Mouse (Mus musculus): ENCODE data around the gene Poc1b.
"Not testable (repeated sequence)": the region's sequence is repeated elsewhere in the genome, so short reads cannot be mapped to it uniquely, and the experiment has no call there.

Poc1b gene

GRCm38 (mm10) chr10:99151580-99151979 lies 44.7 kb downstream of the Poc1b start:
- in situ Hi-C loops (cut with MboI; ENCODE audit: low sequenced_read_pairs) = no loop called here

DNA sequence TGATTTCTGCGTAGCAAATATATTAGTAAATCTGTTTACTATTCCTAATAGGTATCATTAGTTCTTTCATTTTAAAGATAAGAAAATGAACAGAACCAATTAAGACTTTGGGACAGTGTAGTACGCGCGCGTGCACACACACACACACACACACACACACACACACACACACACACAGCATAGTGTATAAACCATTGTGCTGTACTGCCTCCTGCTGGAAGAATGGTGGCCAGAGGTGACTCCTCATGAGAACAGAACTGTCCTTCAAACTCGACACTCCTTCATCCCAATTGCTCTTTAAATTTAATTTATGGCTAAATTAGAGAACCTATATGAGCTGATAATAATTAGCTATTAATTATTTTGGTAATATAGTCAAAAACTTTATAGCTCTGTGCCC lies 45.2 kb downstream of the Poc1b start:
- in situ Hi-C loops (cut with MboI; ENCODE audit: low sequenced_read_pairs) = no loop called here

DNA sequence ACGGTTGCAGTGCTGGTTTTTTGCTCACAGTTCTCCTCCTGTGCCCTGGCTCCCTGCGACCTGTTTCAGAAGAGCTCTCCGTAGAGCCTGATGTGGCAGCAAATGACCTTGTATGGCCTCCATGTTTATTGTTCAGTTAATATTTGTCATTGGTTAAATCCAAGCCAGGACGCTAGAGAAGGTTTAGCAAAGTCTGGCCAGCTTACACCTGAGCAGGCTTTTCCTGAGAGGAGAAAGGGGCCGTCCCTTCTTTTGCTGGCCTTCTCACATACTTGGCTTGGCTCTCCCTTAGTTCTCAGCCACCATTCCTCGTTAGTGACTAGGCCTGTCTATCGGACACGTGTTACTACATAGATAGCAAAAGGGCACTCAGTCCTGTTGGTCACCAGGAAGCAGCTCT lies 47.8 kb downstream of the Poc1b start:
- in situ Hi-C loops (cut with MboI; ENCODE audit: low sequenced_read_pairs) = no loop called here

GRCm38 (mm10) chr10:99156808-99157207 lies 50.0 kb downstream of the Poc1b start:
- in situ Hi-C loops (cut with MboI; ENCODE audit: low sequenced_read_pairs) = no loop called here

- in situ Hi-C loops (cut with MboI; ENCODE audit: low sequenced_read_pairs) = not testable (repeated sequence)
Observed at GRCm38 (mm10) chr10:99157697-99158096, 50.9 kb downstream of the Poc1b start.

DNA sequence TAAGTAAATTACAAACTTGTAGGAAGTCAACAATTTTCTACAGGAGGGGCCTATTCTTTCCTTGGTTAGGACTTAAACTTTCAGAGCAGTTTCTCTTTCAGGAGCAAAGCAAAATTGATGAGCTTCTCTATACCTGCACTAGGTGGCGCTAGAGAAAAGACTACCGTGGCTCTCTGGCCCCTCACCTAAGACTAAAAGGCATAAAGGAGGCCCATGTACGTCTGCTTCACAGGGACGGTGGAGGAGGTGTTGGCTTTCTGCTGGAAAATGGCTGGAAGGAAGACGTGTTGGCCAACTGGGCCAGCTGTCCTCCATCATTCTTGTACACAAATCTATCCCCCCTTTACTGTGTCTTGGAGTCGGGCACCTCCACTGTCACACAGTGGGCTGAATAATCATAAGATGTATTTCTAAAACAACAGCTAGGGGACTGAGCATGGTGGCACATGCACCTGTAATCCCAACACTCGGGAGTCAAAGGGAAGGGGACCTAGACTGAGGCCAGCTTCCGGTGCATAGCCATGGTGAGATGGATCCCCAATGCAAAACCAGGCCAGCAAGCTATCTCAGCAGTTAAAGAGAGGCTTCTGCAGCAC lies 55.2 kb downstream of the Poc1b start:
- in situ Hi-C loops (cut with MboI; ENCODE audit: low sequenced_read_pairs) = loop anchor here (10.0 kb wide), 1 partner anchor 413 kb away; no protein-coding TSS in a partner anchor

- in situ Hi-C loops (cut with MboI; ENCODE audit: low sequenced_read_pairs) = loop anchor here (10.0 kb wide), 1 partner anchor 412 kb away; no protein-coding TSS in a partner anchor
Observed at GRCm38 (mm10) chr10:99163002-99163401, 56.2 kb downstream of the Poc1b start.

- in situ Hi-C loops (cut with MboI; ENCODE audit: low sequenced_read_pairs) = loop anchor here (10.0 kb wide), 1 partner anchor 410 kb away; no protein-coding TSS in a partner anchor
Observed at GRCm38 (mm10) chr10:99164871-99165477, 58.1 kb downstream of the Poc1b start.

DNA sequence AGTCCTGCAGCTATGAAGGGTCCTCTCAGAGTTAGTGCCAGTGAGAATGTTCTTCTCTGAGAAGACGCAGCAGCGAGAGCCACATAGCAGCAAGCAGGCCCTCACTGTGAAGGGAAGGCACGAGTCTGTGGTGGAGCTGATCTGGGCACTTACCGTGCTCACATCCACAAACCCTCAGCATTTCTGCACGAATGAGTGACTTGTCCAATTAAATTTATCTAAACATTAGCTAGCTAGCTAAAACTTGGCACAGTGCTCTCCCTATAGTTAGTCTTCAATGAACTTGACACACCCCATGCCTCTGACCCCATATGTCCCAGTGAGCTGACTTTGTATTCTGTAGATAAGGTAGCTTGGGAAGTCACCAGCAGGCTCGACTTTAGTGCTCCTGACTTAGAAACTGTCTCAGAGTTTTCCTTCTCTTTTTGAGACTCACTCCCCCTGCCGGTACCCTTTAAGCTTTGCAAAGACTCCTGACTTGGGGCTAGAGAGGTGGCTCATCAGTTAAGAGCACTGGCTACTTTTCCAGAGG lies 59.0 kb downstream of the Poc1b start:
- in situ Hi-C loops (cut with MboI; ENCODE audit: low sequenced_read_pairs) = loop anchor here (10.0 kb wide), 1 partner anchor 409 kb away; no protein-coding TSS in a partner anchor

DNA sequence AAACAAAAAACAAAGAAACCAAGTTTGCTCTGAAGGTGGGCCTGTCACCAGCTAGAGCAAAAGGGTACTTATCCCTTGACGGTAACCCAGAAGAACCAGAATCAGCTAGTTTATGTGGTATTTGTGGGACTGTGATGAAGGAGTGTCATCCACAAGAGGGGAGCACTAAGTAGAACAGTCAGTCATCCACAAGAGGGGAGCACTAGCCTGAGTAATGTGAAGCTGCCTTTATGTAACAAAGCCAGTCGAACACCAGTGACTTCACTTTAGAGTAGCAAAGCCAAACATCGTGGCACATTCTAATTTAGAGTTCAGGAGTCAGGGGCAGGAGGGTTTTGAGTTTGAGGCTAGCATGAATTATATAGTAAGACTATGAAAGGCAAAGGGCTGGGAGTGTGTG lies 59.6 kb downstream of the Poc1b start:
- in situ Hi-C loops (cut with MboI; ENCODE audit: low sequenced_read_pairs) = loop anchor here (10.0 kb wide), 1 partner anchor 408 kb away; no protein-coding TSS in a partner anchor

DNA sequence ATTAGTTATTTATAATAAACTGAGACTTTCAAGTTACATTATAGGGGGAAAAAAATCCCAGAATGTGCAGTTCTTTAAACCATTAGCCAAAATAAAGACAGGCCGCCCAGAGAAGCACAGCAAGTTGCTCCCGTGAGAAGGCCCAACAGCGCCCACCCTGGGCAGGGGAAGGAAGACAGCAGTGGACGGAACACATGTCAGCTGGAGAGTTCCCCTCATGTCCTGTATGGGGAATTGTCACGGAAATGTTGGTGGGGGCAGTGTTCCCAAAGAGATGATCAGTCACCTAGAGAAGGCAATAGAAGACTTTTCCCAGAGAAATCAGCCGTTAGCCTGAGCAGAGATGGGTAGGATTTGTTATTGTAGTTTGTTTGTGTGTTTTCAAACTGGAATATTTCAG lies 61.6 kb downstream of the Poc1b start:
- in situ Hi-C loops (cut with MboI; ENCODE audit: low sequenced_read_pairs) = loop anchor here (10.0 kb wide), 1 partner anchor 406 kb away; no protein-coding TSS in a partner anchor

DNA sequence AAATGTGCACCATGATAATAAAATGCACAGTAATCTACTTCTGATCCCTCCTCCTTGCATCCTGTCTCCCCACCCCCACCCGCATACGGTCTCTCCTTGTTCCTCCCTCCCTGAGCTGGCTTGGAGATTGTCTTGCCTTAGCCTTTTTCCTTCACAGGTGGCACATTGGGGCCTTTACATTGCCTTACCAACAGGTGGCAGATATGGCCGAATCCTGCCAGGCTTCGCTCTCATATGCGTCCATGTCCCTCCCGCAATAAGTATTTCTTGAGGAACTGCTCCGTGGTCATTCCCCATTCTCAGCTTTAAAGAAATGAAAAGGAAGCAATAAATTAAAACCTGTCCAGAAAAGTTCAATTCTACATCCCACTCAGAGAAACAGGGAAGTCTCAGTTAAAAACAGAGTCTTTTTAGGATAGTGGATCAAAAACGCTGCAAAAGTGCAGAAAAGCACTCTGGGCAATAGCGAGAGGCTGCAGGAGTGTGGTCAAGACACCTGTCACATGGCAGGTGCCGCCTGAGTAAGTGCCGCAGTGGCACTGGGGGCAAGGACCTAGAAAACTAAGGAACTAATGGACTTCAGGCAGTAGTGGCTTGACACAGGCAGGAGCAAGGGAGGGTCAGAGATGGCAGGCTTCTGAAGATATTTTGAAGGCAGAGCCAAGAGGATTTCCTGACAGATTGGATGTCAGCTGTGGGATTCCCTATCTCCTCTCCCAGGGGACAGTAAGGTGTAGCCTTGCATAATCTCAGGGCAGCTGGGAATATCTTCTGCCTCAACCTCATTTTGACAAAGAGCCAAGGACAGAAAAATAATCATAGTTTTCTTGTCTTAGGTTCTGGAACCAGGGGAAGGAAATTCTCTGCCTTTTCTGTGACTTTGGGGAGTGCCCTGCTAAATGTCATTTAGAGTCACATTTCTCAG lies 62.3 kb downstream of the Poc1b start:
- in situ Hi-C loops (cut with MboI; ENCODE audit: low sequenced_read_pairs) = loop anchor here (10.0 kb wide), 1 partner anchor 406 kb away; no protein-coding TSS in a partner anchor

GRCm38 (mm10) chr10:99169765-99170129 lies 62.9 kb downstream of the Poc1b start:
- in situ Hi-C loops (cut with MboI; ENCODE audit: low sequenced_read_pairs) = loop anchor here (10.0 kb wide), 1 partner anchor 405 kb away; no protein-coding TSS in a partner anchor

DNA sequence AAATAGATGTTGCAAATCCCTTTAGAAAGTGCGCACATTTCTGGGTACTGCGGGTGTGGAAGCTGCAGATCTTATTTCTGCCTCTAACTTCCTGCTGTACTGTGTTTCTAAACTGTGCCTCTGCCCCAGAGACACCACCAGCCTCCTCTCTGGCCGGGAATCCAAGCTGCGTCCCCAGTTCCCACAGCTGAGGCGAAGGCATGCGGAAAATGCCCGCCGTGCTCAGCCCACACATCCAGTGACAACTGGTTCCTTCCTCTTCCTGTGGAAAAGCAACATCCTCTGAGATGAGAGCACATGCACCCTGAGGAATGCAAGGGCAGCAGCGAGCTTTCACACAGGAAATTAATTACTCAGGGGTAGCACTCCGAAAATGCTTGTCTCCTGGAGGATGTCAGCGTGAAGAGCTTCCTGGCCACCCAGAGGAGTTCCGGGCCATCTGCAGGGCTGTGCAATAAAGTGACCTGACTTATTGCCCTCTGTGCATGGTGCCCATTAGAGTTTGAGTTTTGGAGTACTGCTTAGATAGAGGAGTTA lies 65.2 kb downstream of the Poc1b start:
- in situ Hi-C loops (cut with MboI; ENCODE audit: low sequenced_read_pairs) = no loop called here

GRCm38 (mm10) chr10:99172906-99173507 lies 66.2 kb downstream of the Poc1b start:
- in situ Hi-C loops (cut with MboI; ENCODE audit: low sequenced_read_pairs) = no loop called here

DNA sequence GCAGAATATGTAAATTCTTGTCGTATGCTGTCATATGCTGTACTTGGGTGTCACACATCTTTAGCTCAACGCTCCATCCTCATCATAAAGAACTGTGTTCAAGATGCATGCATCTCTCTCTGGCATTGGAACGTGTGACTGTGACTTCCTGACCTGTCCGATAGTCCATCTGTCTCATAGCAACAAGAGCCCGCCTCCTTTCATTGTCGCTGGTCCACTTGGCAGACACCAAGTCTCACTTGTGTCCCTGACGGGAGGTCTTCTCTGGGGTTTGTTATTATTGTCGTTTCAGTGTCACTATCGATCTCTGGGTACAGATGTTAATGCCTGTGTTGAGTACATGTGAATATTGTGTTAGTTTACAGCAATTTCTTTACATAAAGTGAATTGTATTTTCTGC lies 70.1 kb downstream of the Poc1b start:
- in situ Hi-C loops (cut with MboI; ENCODE audit: low sequenced_read_pairs) = no loop called here

- in situ Hi-C loops (cut with MboI; ENCODE audit: low sequenced_read_pairs) = no loop called here
Observed at GRCm38 (mm10) chr10:99178118-99178517, 71.3 kb downstream of the Poc1b start.

- in situ Hi-C loops (cut with MboI; ENCODE audit: low sequenced_read_pairs) = no loop called here
Observed at GRCm38 (mm10) chr10:99179122-99179521, 72.3 kb downstream of the Poc1b start.

- in situ Hi-C loops (cut with MboI; ENCODE audit: low sequenced_read_pairs) = no loop called here
Observed at GRCm38 (mm10) chr10:99179566-99179965, 72.7 kb downstream of the Poc1b start.

- in situ Hi-C loops (cut with MboI; ENCODE audit: low sequenced_read_pairs) = loop anchor here (5.0 kb wide), 1 partner anchor 401 kb away; no protein-coding TSS in a partner anchor
Observed at GRCm38 (mm10) chr10:99181497-99181896, 74.7 kb downstream of the Poc1b start.
